Mouse (Mus musculus) cortical plate, adult 2 months (tissue): ENCODE measurements around the gene Lrrc10b.

Experiments
- CTCF ChIP-seq: fragments of 200-500 bp; IDR thresholded peaks from 2 replicates; pipeline ENCODE4 v1.5.1; 2011; ENCODE audit warnings: mild to moderate bottlenecking, control low read depth, low read length; ENCODE audit not compliant: insufficient read depth; ENCODE audit errors: extremely low read depth
- POLR2A ChIP-seq: fragments of 200-500 bp; IDR thresholded peaks from 2 replicates; pipeline ENCODE4 v1.6.1; 2011; ENCODE audit warnings: mild to moderate bottlenecking, low read length, control low read depth; ENCODE audit not compliant: insufficient read depth; ENCODE audit errors: extremely low read depth

DNA sequence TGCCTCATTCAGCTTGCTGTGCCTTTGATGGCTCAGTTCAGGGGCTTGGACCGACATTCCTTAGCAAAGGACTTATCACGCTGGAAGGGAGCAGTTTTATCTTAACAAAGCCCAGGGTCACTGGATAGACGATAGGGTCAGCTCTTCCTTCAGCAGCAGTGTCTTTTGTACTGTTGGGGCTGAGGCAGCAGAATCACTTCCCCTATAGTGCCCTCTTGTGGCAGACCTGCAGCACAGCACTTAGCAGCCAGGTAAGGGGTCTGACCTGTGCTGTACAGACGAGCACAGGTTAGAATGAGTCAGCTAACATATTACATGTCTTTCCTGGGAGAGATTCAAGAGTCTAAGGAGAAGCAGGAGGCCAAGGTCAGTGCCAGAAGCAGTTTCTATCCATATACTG is 45.3 kb upstream of the Lrrc10b start:
- TF ChIP-seq CTCF (peak; percentile 85), POLR2A (no peak)
